Mouse (Mus musculus) lung, postnatal 0 days (tissue): ENCODE data around the gene Krtap2-4. TPM values are rescaled to one million over a fixed set of nuclear protein-coding genes. Genes with fewer than 3 reads are reported as not detected.
"Not testable (repeated sequence)": the region's sequence is repeated elsewhere in the genome, so short reads cannot be mapped to it uniquely, and the experiment has no call there.

Experiments
- ATAC-seq: fragments of 200-750 bp; cut with Nextera tagmentation; 2 replicates; pipeline ENCODE4 v1.8.0; 2017; ENCODE audit warnings: moderate library complexity
- DNase-seq: peaks from one replicate; pipeline ENCODE4 v3.0.0-alpha.2; 2016; ENCODE audit warnings: low spot score
- H3K27ac ChIP-seq: fragments of 300-500 bp; sonication (generic); 2 replicates; pipeline ENCODE4 v1.5.1; 2014; ENCODE audit warnings: antibody characterized with exemption, mild to moderate bottlenecking, low read length, mixed read lengths
- H3K27me3 ChIP-seq: fragments of 300-500 bp; sonication (generic); replicated peaks from 2 replicates; pipeline ENCODE4 v1.6.1; 2014; ENCODE audit warnings: low read length, mixed read lengths; ENCODE audit not compliant: insufficient read depth
- H3K36me3 ChIP-seq: fragments of 300-500 bp; sonication (generic); 2 replicates; pipeline ENCODE4 v1.6.1; 2014; ENCODE audit warnings: low read length, mixed read lengths; ENCODE audit not compliant: insufficient read depth
- H3K4me1 ChIP-seq: fragments of 300-500 bp; sonication (generic); 2 replicates; pipeline ENCODE4 v1.6.1; 2014; ENCODE audit warnings: antibody characterized with exemption, low read depth, low read length, mixed read lengths; ENCODE audit not compliant: insufficient read depth
- H3K4me2 ChIP-seq: fragments of 300-500 bp; sonication (generic); replicated peaks from 2 replicates; pipeline ENCODE4 v1.6.1; 2014; ENCODE audit warnings: low read depth, mild to moderate bottlenecking, low read length, moderate library complexity, mixed read lengths
- H3K4me3 ChIP-seq: fragments of 300-500 bp; sonication (generic); 2 replicates; pipeline ENCODE4 v1.5.1; 2014; ENCODE audit warnings: low read depth, low read length
- H3K9ac ChIP-seq: fragments of 300-500 bp; sonication (generic); replicated peaks from 2 replicates; pipeline ENCODE4 v1.6.1; 2014; ENCODE audit warnings: low read depth, mild to moderate bottlenecking
- H3K9me3 ChIP-seq: fragments of 300-500 bp; sonication (generic); 2 replicates; pipeline ENCODE4 v1.6.1; 2016; ENCODE audit warnings: low read length, mixed read lengths
- CTCF ChIP-seq: IDR thresholded peaks from 2 replicates; pipeline ENCODE4 v1.5.1; 2016; ENCODE audit warnings: antibody characterized with exemption, mild to moderate bottlenecking
- EP300 ChIP-seq: IDR thresholded peaks from 2 replicates; pipeline ENCODE4 v1.6.1; 2016; ENCODE audit warnings: antibody characterized with exemption, mild to moderate bottlenecking, control low read depth
- WGBS: fragments of 180-500 bp; shearing (Covaris S2); extraction: QIAGEN DNeasy Blood & Tissue Kit; methylation state at CpG from one replicate; pipeline ENCODE4 v1.1.7; 2014; 5-methylcytosine and 5-hydroxymethylcytosine counted together
- polyA plus RNA-seq: library from polyadenylated mRNA; unstranded; fragments of >200 nt; fragmentation: Nextera tagmentation; extraction: Ambion mirVana; gene quantifications from 2 replicates; pipeline ENCODE4 v1.2.1, GENCODE M21; 2015

Gene Krtap2-4
- polyA plus RNA-seq, 1 experiment from 2014 or later = not detected

GRCm38 (mm10) chr11:99646444-99646843, 31.8 kb upstream of the Krtap2-4 start:
- H3K9ac ChIP-seq = no peak overlapping the region
- H3K4me2 ChIP-seq = no peak overlapping the region
- H3K9me3 ChIP-seq = no peaks in the 10 kb centered on the region
- H3K27ac ChIP-seq = no peak overlapping the region
- no peaks in the 10 kb centered on the region for H3K27me3 ChIP-seq
- H3K4me3 ChIP-seq = no peak overlapping the region
- TF ChIP-seq CTCF (no peak), EP300 (no peak)
- H3K36me3 ChIP-seq = no peaks in the 10 kb centered on the region
- ATAC-seq (no peak), DNase-seq (no peak)
- H3K4me1 ChIP-seq = no peaks in the 10 kb centered on the region
- 84% methylated on average over 15 of the region's 15 CpGs for WGBS

- no peak overlapping the region for H3K27ac ChIP-seq
- WGBS = 73% methylated on average over 3 of the region's 3 CpGs
These were observed 29.7 kb upstream of the Krtap2-4 start for GRCm38 (mm10) chr11:99644351-99644750.

GRCm38 (mm10) chr11:99643635-99644139, 29.0 kb upstream of the Krtap2-4 start, which contains the start of gene Krtap4-7:
TSS of gene Krtap4-7 (minus strand) at chr11:99644089.
- H3K4me3 ChIP-seq, H3K4me2 ChIP-seq, H3K9ac ChIP-seq, H3K27ac ChIP-seq, H3K9me3 ChIP-seq, H3K27me3 ChIP-seq, DNase-seq, H3K36me3 ChIP-seq, H3K4me1 ChIP-seq, ATAC-seq: not testable (repeated sequence)
- WGBS = 70% methylated on average over 9 of the region's 9 CpGs

More at GRCm38 (mm10) chr11:99644351-99644750, 29.7 kb upstream of the Krtap2-4 start:
- no peak overlapping the region for H3K4me3 ChIP-seq
- TF ChIP-seq EP300 = no peak
- no peak for TF ChIP-seq CTCF
- H3K4me2 ChIP-seq = no peak overlapping the region
- no peaks in the 10 kb centered on the region for H3K4me1 ChIP-seq
- no peaks in the 10 kb centered on the region for H3K36me3 ChIP-seq
- H3K27me3 ChIP-seq = no peaks in the 10 kb centered on the region
- no peak for DNase-seq
- no peak for ATAC-seq
- no peaks in the 10 kb centered on the region for H3K9me3 ChIP-seq
- H3K9ac ChIP-seq = no peak overlapping the region

GRCm38 (mm10) chr11:99640926-99641325, 26.3 kb upstream of the Krtap2-4 start:
- Histone ChIP-seq H3K27me3 (no peaks in the 10 kb centered on the region), H3K27ac (no peak overlapping the region), H3K9ac (no peak overlapping the region), H3K4me2 (no peak overlapping the region), H3K4me1 (no peaks in the 10 kb centered on the region), H3K36me3 (no peaks in the 10 kb centered on the region), H3K9me3 (no peaks in the 10 kb centered on the region), H3K4me3 (no peak overlapping the region)
- DNase-seq (no peak), ATAC-seq (no peak)
- WGBS = 19% methylated on average over 1 of the region's 1 CpGs
- TF ChIP-seq EP300 = no peak
- TF ChIP-seq CTCF = no peak

GRCm38 (mm10) chr11:99637086-99637485, 22.4 kb upstream of the Krtap2-4 start:
- Histone ChIP-seq H3K9ac (no peak overlapping the region), H3K27ac (no peak overlapping the region), H3K4me1 (no peaks in the 10 kb centered on the region), H3K36me3 (no peaks in the 10 kb centered on the region), H3K4me3 (no peak overlapping the region), H3K27me3 (no peaks in the 10 kb centered on the region), H3K4me2 (no peak overlapping the region), H3K9me3 (no peaks in the 10 kb centered on the region)
- DNase-seq (no peak), ATAC-seq (no peak)
- TF ChIP-seq CTCF (no peak), EP300 (no peak)
- WGBS = 45% methylated on average over 1 of the region's 1 CpGs

- no peak within 1 kb of the TSS for H3K4me2 ChIP-seq
- H3K9ac ChIP-seq = no peak within 1 kb of the TSS
- H3K27ac ChIP-seq = no peak within 1 kb of the TSS
- no peaks in the 10 kb centered on the region for H3K9me3 ChIP-seq
- 36% methylated on average over 8 of the region's 8 CpGs for WGBS
- no peaks in the 10 kb centered on the region for H3K27me3 ChIP-seq
- TF ChIP-seq EP300 = no peak
- no peak for TF ChIP-seq CTCF
- DNase-seq (no peak), ATAC-seq (no peak)
- no peaks in the 10 kb centered on the region for H3K36me3 ChIP-seq
- no peak within 1 kb of the TSS for H3K4me3 ChIP-seq
- no peaks in the 10 kb centered on the region for H3K4me1 ChIP-seq
These were observed 20.0 kb upstream of the Krtap2-4 start, which contains the start of gene Krtap4-2 for GRCm38 (mm10) chr11:99634653-99635134. TSS of gene Krtap4-2 (minus strand) at chr11:99635084.

GRCm38 (mm10) chr11:99633293-99633692, 18.6 kb upstream of the Krtap2-4 start:
- H3K9me3 ChIP-seq = no peaks in the 10 kb centered on the region
- TF ChIP-seq CTCF (no peak), EP300 (no peak)
- no peak overlapping the region for H3K9ac ChIP-seq
- no peak overlapping the region for H3K4me2 ChIP-seq
- ATAC-seq (no peak), DNase-seq (no peak)
- 62% methylated on average over 2 of the region's 2 CpGs for WGBS
- no peaks in the 10 kb centered on the region for H3K4me1 ChIP-seq
- no peaks in the 10 kb centered on the region for H3K27me3 ChIP-seq
- H3K36me3 ChIP-seq = no peaks in the 10 kb centered on the region
- H3K27ac ChIP-seq = no peak overlapping the region
- H3K4me3 ChIP-seq = no peak overlapping the region
